Mouse (Mus musculus) embryonic facial prominence, embryonic 15.5 days (tissue): Measurements from ENCODE around the gene Rufy4. TPM values are rescaled to one million over a fixed set of nuclear protein-coding genes. Genes with fewer than 3 reads are reported as not detected.
A peak's percentile ranks its signal among the peaks of the same experiment; 100 is the strongest.

Source experiments
- ATAC-seq: fragments of 200-750 bp; cut with Nextera tagmentation; 2 replicates; pipeline ENCODE4 v1.8.0; 2017; ENCODE audit warnings: low read depth, moderate TSS enrichment; ENCODE audit not compliant: insufficient number of reproducible peaks, low FRiP score, low TSS enrichment
- H3K27ac ChIP-seq: fragments of 300-500 bp; sonication (generic); replicated peaks from 2 replicates; pipeline ENCODE4 v1.5.1; 2015; ENCODE audit warnings: mild to moderate bottlenecking, inconsistent platforms
- H3K27me3 ChIP-seq: fragments of 300-500 bp; sonication (generic); 2 replicates; pipeline ENCODE4 v1.6.1; 2015; ENCODE audit warnings: inconsistent platforms
- H3K36me3 ChIP-seq: fragments of 300-500 bp; sonication (generic); 2 replicates; pipeline ENCODE4 v1.6.1; 2015; ENCODE audit warnings: mild to moderate bottlenecking, inconsistent platforms
- H3K4me1 ChIP-seq: fragments of 300-500 bp; sonication (generic); 2 replicates; pipeline ENCODE4 v1.6.1; 2015; ENCODE audit warnings: inconsistent platforms
- H3K4me2 ChIP-seq: fragments of 300-500 bp; sonication (generic); replicated peaks from 2 replicates; pipeline ENCODE4 v1.6.1; 2015; ENCODE audit warnings: mild to moderate bottlenecking, inconsistent platforms
- H3K4me3 ChIP-seq: fragments of 300-500 bp; sonication (generic); replicated peaks from 2 replicates; pipeline ENCODE4 v1.5.1; 2015; ENCODE audit warnings: mild to moderate bottlenecking, inconsistent platforms
- H3K9ac ChIP-seq: fragments of 300-500 bp; sonication (generic); 2 replicates; pipeline ENCODE4 v1.6.1; 2015; ENCODE audit warnings: inconsistent platforms
- H3K9me3 ChIP-seq: fragments of 300-500 bp; sonication (generic); replicated peaks from 2 replicates; pipeline ENCODE4 v1.6.1; 2016; ENCODE audit warnings: inconsistent platforms
- WGBS: fragments of 180-500 bp; shearing (Covaris S2); methylation state at CpG from one replicate; pipeline ENCODE4 v1.1.7; 2015; 5-methylcytosine and 5-hydroxymethylcytosine counted together
- polyA plus RNA-seq: library from polyadenylated mRNA; unstranded; fragments of >200 nt; fragmentation: Nextera tagmentation; extraction: Ambion mirVana; gene quantifications from 2 replicates; pipeline ENCODE4 v1.2.1, GENCODE M21; 2015

Gene Rufy4
- polyA plus RNA-seq, 1 experiment from 2014 or later = 0.72 TPM

GRCm38 (mm10) chr1:74124021-74124981 lies 1.0 kb upstream of the Rufy4 start, which contains the start of gene Tns1:
Tns1 (minus strand) TSS chr1:74124449.
- ATAC-seq = peak; percentile 75
- peak within 1 kb of the TSS; percentile 57 for H3K4me3 ChIP-seq
- H3K4me2 ChIP-seq = peak within 1 kb of the TSS; percentile 98
- H3K9ac ChIP-seq = peak within 1 kb of the TSS; percentile 53
- peaks cover 11% of the 10 kb centered on the region for H3K27me3 ChIP-seq
- WGBS = 2% methylated on average over 76 of the region's 84 CpGs
- H3K27ac ChIP-seq = no peak within 1 kb of the TSS
- peaks cover 34% of the 10 kb centered on the region for H3K4me1 ChIP-seq
- no peaks in the 10 kb centered on the region for H3K9me3 ChIP-seq
- no peaks in the 10 kb centered on the region for H3K36me3 ChIP-seq

GRCm38 (mm10) chr1:74130883-74131659 lies 5.7 kb downstream of the Rufy4 start:
- H3K27ac ChIP-seq = no peak overlapping the region

GRCm38 (mm10) chr1:74132011-74132410 lies 6.7 kb downstream of the Rufy4 start:
- Histone ChIP-seq H3K9me3 (no peaks in the 10 kb centered on the region), H3K27ac (no peak overlapping the region), H3K4me2 (no peak overlapping the region), H3K4me3 (no peak overlapping the region), H3K27me3 (no peaks in the 10 kb centered on the region), H3K9ac (no peak overlapping the region), H3K4me1 (no peaks in the 10 kb centered on the region), H3K36me3 (no peaks in the 10 kb centered on the region)
- ATAC-seq = no peak
- WGBS = 69% methylated on average over 3 of the region's 3 CpGs

More at GRCm38 (mm10) chr1:74130883-74131659, 5.7 kb downstream of the Rufy4 start:
- Histone ChIP-seq H3K36me3 (no peaks in the 10 kb centered on the region), H3K9ac (no peak overlapping the region), H3K4me3 (no peak overlapping the region), H3K4me1 (no peaks in the 10 kb centered on the region), H3K27me3 (peaks cover 2% of the 10 kb centered on the region), H3K9me3 (no peaks in the 10 kb centered on the region), H3K4me2 (no peak overlapping the region)
- 84% methylated on average over 8 of the region's 8 CpGs for WGBS
- ATAC-seq = no peak

- no peak overlapping the region for H3K4me2 ChIP-seq
- WGBS = 77% methylated on average over 6 of the region's 6 CpGs
- no peak overlapping the region for H3K27ac ChIP-seq
- H3K9me3 ChIP-seq = no peaks in the 10 kb centered on the region
- H3K27me3 ChIP-seq = no peaks in the 10 kb centered on the region
- no peak overlapping the region for H3K9ac ChIP-seq
- ATAC-seq = no peak
- H3K4me3 ChIP-seq = no peak overlapping the region
- H3K36me3 ChIP-seq = no peaks in the 10 kb centered on the region
- H3K4me1 ChIP-seq = no peaks in the 10 kb centered on the region
Measured at GRCm38 (mm10) chr1:74133954-74134353, 8.6 kb downstream of the Rufy4 start.

- Histone ChIP-seq H3K4me1 (no peaks in the 10 kb centered on the region), H3K4me3 (no peak overlapping the region), H3K36me3 (no peaks in the 10 kb centered on the region), H3K4me2 (no peak overlapping the region), H3K27me3 (no peaks in the 10 kb centered on the region), H3K27ac (no peak overlapping the region), H3K9ac (no peak overlapping the region), H3K9me3 (no peaks in the 10 kb centered on the region)
- 67% methylated on average over 6 of the region's 6 CpGs for WGBS
- ATAC-seq = no peak
Measured at GRCm38 (mm10) chr1:74135326-74135950, 10.1 kb downstream of the Rufy4 start.

- 56% methylated on average over 3 of the region's 3 CpGs for WGBS
- no peak for ATAC-seq
- H3K27me3 ChIP-seq = no peaks in the 10 kb centered on the region
Measured at GRCm38 (mm10) chr1:74139415-74139814, 14.1 kb downstream of the Rufy4 start.

GRCm38 (mm10) chr1:74141781-74142180 lies 16.4 kb downstream of the Rufy4 start:
- H3K27ac ChIP-seq = no peak overlapping the region
- H3K9me3 ChIP-seq = no peaks in the 10 kb centered on the region
- H3K36me3 ChIP-seq = no peaks in the 10 kb centered on the region
- 61% methylated on average over 8 of the region's 8 CpGs for WGBS
- no peaks in the 10 kb centered on the region for H3K4me1 ChIP-seq
- no peak overlapping the region for H3K9ac ChIP-seq
- no peak overlapping the region for H3K4me2 ChIP-seq
- no peak overlapping the region for H3K4me3 ChIP-seq
- ATAC-seq = no peak
- no peaks in the 10 kb centered on the region for H3K27me3 ChIP-seq

More at GRCm38 (mm10) chr1:74139415-74139814, 14.1 kb downstream of the Rufy4 start:
- H3K4me2 ChIP-seq = no peak overlapping the region
- H3K9ac ChIP-seq = no peak overlapping the region
- no peak overlapping the region for H3K27ac ChIP-seq
- H3K4me1 ChIP-seq = no peaks in the 10 kb centered on the region
- no peak overlapping the region for H3K4me3 ChIP-seq
- no peaks in the 10 kb centered on the region for H3K36me3 ChIP-seq
- H3K9me3 ChIP-seq = no peaks in the 10 kb centered on the region

GRCm38 (mm10) chr1:74149106-74149885 lies 24.0 kb downstream of the Rufy4 start:
- Histone ChIP-seq H3K4me2 (no peak overlapping the region), H3K36me3 (no peaks in the 10 kb centered on the region), H3K27me3 (no peaks in the 10 kb centered on the region), H3K4me3 (no peak overlapping the region), H3K9me3 (no peaks in the 10 kb centered on the region), H3K9ac (no peak overlapping the region), H3K27ac (no peak overlapping the region), H3K4me1 (no peaks in the 10 kb centered on the region)
- no peak for ATAC-seq
- WGBS = 83% methylated on average over 6 of the region's 6 CpGs

- Histone ChIP-seq H3K4me3 (no peak overlapping the region), H3K27me3 (no peaks in the 10 kb centered on the region), H3K36me3 (no peaks in the 10 kb centered on the region), H3K9ac (no peak overlapping the region), H3K4me2 (no peak overlapping the region), H3K27ac (no peak overlapping the region), H3K4me1 (no peaks in the 10 kb centered on the region), H3K9me3 (no peaks in the 10 kb centered on the region)
- WGBS = 80% methylated on average over 3 of the region's 3 CpGs
- ATAC-seq = no peak
Measured at GRCm38 (mm10) chr1:74150101-74150500, 24.8 kb downstream of the Rufy4 start.

GRCm38 (mm10) chr1:74151091-74151490 lies 25.8 kb downstream of the Rufy4 start:
- ATAC-seq = no peak
- Histone ChIP-seq H3K4me3 (no peak overlapping the region), H3K27me3 (no peaks in the 10 kb centered on the region), H3K4me2 (no peak overlapping the region), H3K4me1 (no peaks in the 10 kb centered on the region), H3K9me3 (no peaks in the 10 kb centered on the region), H3K36me3 (no peaks in the 10 kb centered on the region), H3K9ac (no peak overlapping the region), H3K27ac (no peak overlapping the region)
- 74% methylated on average over 3 of the region's 3 CpGs for WGBS
